8 mouse cellular contexts compared by ENCODE assay signal in genomic region chr3:63554872-63555271, GRCm38 (mm10).
A peak's percentile ranks its signal among the peaks of the same experiment; 100 is the strongest.
DNase-seq lines count a peak whose midpoint lies in the region; ATAC-seq lines count a peak whose summit lies in the region.

No protein-coding gene starts in this region.

- peak overlapping the region; percentile 22; the same call in 1 of the 2 replicates for H3K4me3 ChIP-seq in heart, embryonic 13.5 days
- no peak overlapping the region for H3K4me3 ChIP-seq in midbrain, embryonic 16.5 days (ENCODE audit: low read depth, low read length)

- no peaks in the 10 kb centered on the region for H3K4me1 ChIP-seq in heart, embryonic 13.5 days
- no peaks in the 10 kb centered on the region for H3K4me1 ChIP-seq in midbrain, embryonic 16.5 days (ENCODE audit: control insufficient read depth, insufficient read depth, low read length)

- peak overlapping the region; percentile 47 for H3K4me2 ChIP-seq in heart, embryonic 13.5 days
- peak overlapping the region; percentile 26; the same call in 1 of the 2 replicates for H3K4me2 ChIP-seq in midbrain, embryonic 16.5 days (ENCODE audit: low read length)

- peak; percentile 74; the same call in 1 of the 2 replicates for ATAC-seq in frontal cortex, adult (ENCODE audit: low TSS enrichment)
- ATAC-seq in heart, embryonic 13.5 days (ENCODE audit: extremely low read depth, insufficient number of reproducible peaks, low FRiP score, low TSS enrichment), result no peak
- ATAC-seq in midbrain, embryonic 16.5 days, result peak; percentile 81

- H3K27ac ChIP-seq in heart, embryonic 13.5 days (replicated peaks), result no peak overlapping the region
- no peak overlapping the region for H3K27ac ChIP-seq in midbrain, embryonic 16.5 days (ENCODE audit: low read length)

- 7% methylated on average over 9 of the region's 9 CpGs for WGBS in heart, embryonic 13.5 days
- 7% methylated on average over 9 of the region's 9 CpGs for WGBS in midbrain, embryonic 16.5 days

- DNase-seq in frontal cortex, postnatal 25 days (ENCODE audit: low spot score in 2 of 2), result no peak
- peak; percentile 88 for DNase-seq in 3T3-L1 (ENCODE audit: low read depth, low spot score)
- DNase-seq in c-Kit-negative CD71-positive TER-119-positive erythroid progenitor cells, embryonic 14.5 days (ENCODE audit: low read depth, low spot score), result peak; percentile 3
- DNase-seq in layer of hippocampus, adult 9-10 months (ENCODE audit: low spot score), result peak; percentile 40
- no peak for DNase-seq in natural killer cell, adult 2 months (ENCODE audit: low spot score in 2 of 2)

- H3K27me3 ChIP-seq in heart, embryonic 13.5 days (replicated peaks), result no peaks in the 10 kb centered on the region
- H3K27me3 ChIP-seq in midbrain, embryonic 16.5 days (ENCODE audit: control insufficient read depth, insufficient read depth, low read depth, low read length), result no peaks in the 10 kb centered on the region

- H3K9ac ChIP-seq in heart, embryonic 13.5 days, result 0 out of 2 replicates have a peak overlapping the region, but pooled peaks have one; percentile 65
- H3K9ac ChIP-seq in midbrain, embryonic 16.5 days (ENCODE audit: low read depth, low read length), result no peak overlapping the region

- no peaks in the 10 kb centered on the region for H3K36me3 ChIP-seq in heart, embryonic 13.5 days
- H3K36me3 ChIP-seq in midbrain, embryonic 16.5 days (ENCODE audit: control insufficient read depth, insufficient read depth, low read length), result no peaks in the 10 kb centered on the region

- H3K9me3 ChIP-seq in heart, embryonic 13.5 days, result no peaks in the 10 kb centered on the region
- no peaks in the 10 kb centered on the region for H3K9me3 ChIP-seq in midbrain, embryonic 16.5 days (replicated peaks; ENCODE audit: control insufficient read depth, low read length, poor library complexity, severe bottlenecking)

Comparison
In these comparisons a context has a peak if more than half of its experiments do, and no peak if none do; other contexts are left out.
1. DNase-seq: peak in 3T3-L1 (single experiment), c-Kit-negative CD71-positive TER-119-positive erythroid progenitor cells, embryonic 14.5 days (single experiment) and layer of hippocampus, adult 9-10 months (single experiment); none in frontal cortex, postnatal 25 days (0 of 2) and natural killer cell, adult 2 months (0 of 2).